Mouse (Mus musculus): ENCODE data around the gene Rrp1. TPM values are rescaled to one million over a fixed set of nuclear protein-coding genes. Genes with fewer than 3 reads are reported as not detected.

Gene Rrp1
- total and polyA plus RNA-seq, 2 experiments from 2014 or later, result 86.6 to 177 TPM

GRCm38 (mm10) chr10:78378516-78378915, 34.3 kb downstream of the Rrp1 start:
- DNase-seq (ENCODE audit: low spot score) (no peak), ATAC-seq (ENCODE audit: insufficient read depth, low read depth) (no peak)
- Histone ChIP-seq H3K36me3 (replicated peaks; ENCODE audit: control insufficient read depth, insufficient read depth, low read length) (no peaks in the 10 kb centered on the region), H3K4me1 (ENCODE audit: control insufficient read depth, insufficient read depth) (no peaks in the 10 kb centered on the region), H3K4me3 (ENCODE audit: low read depth, low read length) (no peak overlapping the region), H3K27ac (ENCODE audit: low read depth) (no peak overlapping the region), H3K27me3 (ENCODE audit: control insufficient read depth, insufficient read depth, low read length) (no peaks in the 10 kb centered on the region), H3K4me2 (ENCODE audit: low read depth, low read length) (no peak overlapping the region), H3K9me3 (replicated peaks; ENCODE audit: control insufficient read depth, low read length) (no peaks in the 10 kb centered on the region), H3K9ac (replicated peaks; ENCODE audit: low read depth, low read length) (no peak overlapping the region)
- 90% methylated on average over 7 of the region's 7 CpGs for WGBS
- TF ChIP-seq EP300 (IDR thresholded peaks at IDR 0.05; ENCODE audit: low read depth) (no peak), CTCF (IDR thresholded peaks at IDR 0.05; ENCODE audit: low read depth) (no peak)

- Histone ChIP-seq H3K27me3 (ENCODE audit: control insufficient read depth, insufficient read depth, low read length) (no peaks in the 10 kb centered on the region), H3K36me3 (replicated peaks; ENCODE audit: control insufficient read depth, insufficient read depth, low read length) (no peaks in the 10 kb centered on the region), H3K27ac (ENCODE audit: low read depth) (no peak overlapping the region), H3K4me2 (ENCODE audit: low read depth, low read length) (peak overlapping the region; percentile 8; the same call in 1 of the 2 replicates), H3K9me3 (replicated peaks; ENCODE audit: control insufficient read depth, low read length) (no peaks in the 10 kb centered on the region), H3K4me1 (ENCODE audit: control insufficient read depth, insufficient read depth) (no peaks in the 10 kb centered on the region), H3K9ac (replicated peaks; ENCODE audit: low read depth, low read length) (no peak overlapping the region), H3K4me3 (ENCODE audit: low read depth, low read length) (no peak overlapping the region)
- no peak for TF ChIP-seq CTCF (IDR thresholded peaks at IDR 0.05; ENCODE audit: low read depth)
- TF ChIP-seq EP300 (IDR thresholded peaks at IDR 0.05; ENCODE audit: low read depth), result no peak
- WGBS, result 59% methylated on average over 27 of the region's 27 CpGs
- no peak for ATAC-seq (ENCODE audit: insufficient read depth, low read depth)
- no peak for DNase-seq (ENCODE audit: low spot score)
Measured at GRCm38 (mm10) chr10:78372681-78373668, 39.9 kb downstream of the Rrp1 start.

GRCm38 (mm10) chr10:78371746-78372145, 41.1 kb downstream of the Rrp1 start:
- no peak for TF ChIP-seq EP300 (IDR thresholded peaks at IDR 0.05; ENCODE audit: low read depth)
- TF ChIP-seq CTCF (IDR thresholded peaks at IDR 0.05; ENCODE audit: low read depth), result no peak
- 79% methylated on average over 6 of the region's 6 CpGs for WGBS
- no peak overlapping the region for H3K9ac ChIP-seq (replicated peaks; ENCODE audit: low read depth, low read length)
- no peaks in the 10 kb centered on the region for H3K27me3 ChIP-seq (ENCODE audit: control insufficient read depth, insufficient read depth, low read length)
- no peak overlapping the region for H3K27ac ChIP-seq (ENCODE audit: low read depth)
- H3K4me1 ChIP-seq (ENCODE audit: control insufficient read depth, insufficient read depth), result no peaks in the 10 kb centered on the region; the same call in 1 of the 2 replicates
- no peaks in the 10 kb centered on the region for H3K9me3 ChIP-seq (replicated peaks; ENCODE audit: control insufficient read depth, low read length)
- ATAC-seq (ENCODE audit: insufficient read depth, low read depth) (no peak), DNase-seq (ENCODE audit: low spot score) (no peak)
- no peak overlapping the region for H3K4me3 ChIP-seq (ENCODE audit: low read depth, low read length)
- no peaks in the 10 kb centered on the region for H3K36me3 ChIP-seq (replicated peaks; ENCODE audit: control insufficient read depth, insufficient read depth, low read length)
- H3K4me2 ChIP-seq (ENCODE audit: low read depth, low read length), result no peak overlapping the region

GRCm38 (mm10) chr10:78367586-78367985, 45.3 kb downstream of the Rrp1 start:
- TF ChIP-seq EP300 (IDR thresholded peaks at IDR 0.05; ENCODE audit: low read depth) (no peak), CTCF (IDR thresholded peaks at IDR 0.05; ENCODE audit: low read depth) (no peak)
- WGBS, result 50% methylated on average over 4 of the region's 4 CpGs
- no peak overlapping the region for H3K9ac ChIP-seq (replicated peaks; ENCODE audit: low read depth, low read length)
- no peak overlapping the region for H3K4me3 ChIP-seq (ENCODE audit: low read depth, low read length)
- H3K4me2 ChIP-seq (ENCODE audit: low read depth, low read length), result no peak overlapping the region
- ATAC-seq (ENCODE audit: insufficient read depth, low read depth) (no peak), DNase-seq (ENCODE audit: low spot score) (no peak)
- no peaks in the 10 kb centered on the region for H3K27me3 ChIP-seq (ENCODE audit: control insufficient read depth, insufficient read depth, low read length)
- H3K9me3 ChIP-seq (replicated peaks; ENCODE audit: control insufficient read depth, low read length), result no peaks in the 10 kb centered on the region
- no peak overlapping the region for H3K27ac ChIP-seq (ENCODE audit: low read depth)
- peaks cover 8% of the 10 kb centered on the region for H3K4me1 ChIP-seq (ENCODE audit: control insufficient read depth, insufficient read depth)
- no peaks in the 10 kb centered on the region for H3K36me3 ChIP-seq (replicated peaks; ENCODE audit: control insufficient read depth, insufficient read depth, low read length)

- no peak for ATAC-seq (ENCODE audit: insufficient read depth, low read depth)
- TF ChIP-seq EP300 (IDR thresholded peaks at IDR 0.05; ENCODE audit: low read depth) (no peak), CTCF (IDR thresholded peaks at IDR 0.05; ENCODE audit: low read depth) (no peak)
- WGBS, result 15% methylated on average over 9 of the region's 9 CpGs
- DNase-seq (ENCODE audit: low spot score), result no peak
- Histone ChIP-seq H3K9me3 (replicated peaks; ENCODE audit: control insufficient read depth, low read length) (no peaks in the 10 kb centered on the region), H3K36me3 (replicated peaks; ENCODE audit: control insufficient read depth, insufficient read depth, low read length) (no peaks in the 10 kb centered on the region), H3K27ac (ENCODE audit: low read depth) (peak overlapping the region; percentile 62; the same call in 1 of the 2 replicates), H3K4me3 (ENCODE audit: low read depth, low read length) (no peak overlapping the region), H3K27me3 (ENCODE audit: control insufficient read depth, insufficient read depth, low read length) (no peaks in the 10 kb centered on the region), H3K9ac (replicated peaks; ENCODE audit: low read depth, low read length) (no peak overlapping the region), H3K4me2 (ENCODE audit: low read depth, low read length) (no peak overlapping the region), H3K4me1 (ENCODE audit: control insufficient read depth, insufficient read depth) (peaks cover 8% of the 10 kb centered on the region)
Measured at GRCm38 (mm10) chr10:78366851-78367312, 46.0 kb downstream of the Rrp1 start.
